Mouse (Mus musculus): ENCODE measurements around the gene Fhad1. TPM values are rescaled to one million over a fixed set of nuclear protein-coding genes. Genes with fewer than 3 reads are reported as not detected.

Gene Fhad1
- polyA plus RNA-seq, 1 experiment = 0.07 TPM

DNA sequence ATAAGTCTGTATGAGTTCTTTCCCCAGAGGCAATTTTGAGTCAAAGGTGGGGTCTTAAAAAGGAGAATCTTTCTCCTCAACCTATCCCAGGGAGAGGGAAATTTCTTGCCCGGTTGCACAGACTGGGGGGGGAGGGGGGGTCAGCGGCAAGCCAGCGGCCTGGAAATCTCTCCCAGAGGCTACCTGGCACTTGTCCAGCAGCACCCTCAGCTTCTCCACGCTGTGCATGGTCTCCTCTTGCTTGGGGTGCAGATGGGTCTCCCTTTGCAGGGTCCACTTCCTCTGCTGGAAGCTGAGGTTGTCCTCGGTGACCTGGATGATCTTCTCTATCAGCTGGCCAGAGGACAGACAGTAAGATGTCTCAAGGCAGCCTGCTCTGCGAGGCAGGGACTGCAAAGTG lies 61.0 kb downstream of the Fhad1 start:
- Histone ChIP-seq H3ac (ENCODE audit: control insufficient read depth, insufficient read length, low read depth) (no peak overlapping the region), H3K79me3 (ENCODE audit: low read depth) (no peaks in the 10 kb centered on the region), H3K79me2 (ENCODE audit: control insufficient read depth, insufficient read depth) (no peaks in the 10 kb centered on the region), H3K4me3 (ENCODE audit: insufficient read depth, poor library complexity, severe bottlenecking) (no peak overlapping the region), H3K27me3 (ENCODE audit: control insufficient read depth, insufficient read depth, insufficient read length) (peaks cover 12% of the 10 kb centered on the region), H3K36me3 (ENCODE audit: control insufficient read depth, insufficient read depth) (no peaks in the 10 kb centered on the region)
- TF ChIP-seq MAX (IDR thresholded peaks at IDR 0.05) = no peak
- TF ChIP-seq CTCF (IDR thresholded peaks at IDR 0.05; ENCODE audit: control insufficient read depth, insufficient read depth, insufficient read length) = no peak
- TF ChIP-seq MYOG (IDR thresholded peaks at IDR 0.05; ENCODE audit: control insufficient read depth, extremely low read depth, insufficient read length) = no peak
- TF ChIP-seq CEBPB (IDR thresholded peaks at IDR 0.05; ENCODE audit: low read depth) = no peak
- TF ChIP-seq FOSL1 (IDR thresholded peaks at IDR 0.05; ENCODE audit: insufficient read depth, low read length, poor library complexity, severe bottlenecking) = no peak
- no peak for TF ChIP-seq USF1 (IDR thresholded peaks at IDR 0.05; ENCODE audit: low read depth)
- TF ChIP-seq MYOD1 (IDR thresholded peaks at IDR 0.05; ENCODE audit: control insufficient read depth, insufficient read length, low read depth) = no peak

DNA sequence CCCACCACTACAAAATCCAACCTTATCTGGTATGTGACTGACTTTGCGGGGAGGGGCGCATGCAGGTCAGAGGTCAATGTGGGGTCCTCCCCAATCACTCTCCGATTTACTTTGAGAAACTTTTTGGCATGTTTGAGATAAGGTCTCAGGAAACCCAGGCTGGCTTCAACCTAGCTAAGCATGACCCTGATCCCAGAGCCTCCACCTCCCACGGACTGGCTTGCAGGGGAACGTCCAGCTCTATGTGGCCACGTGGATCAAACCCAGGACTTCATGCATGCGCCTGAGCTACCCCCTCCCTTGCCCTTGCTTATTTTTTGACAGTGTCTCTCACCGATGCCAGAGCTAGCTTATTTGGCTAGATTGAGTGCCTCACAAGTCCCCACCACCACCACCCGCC lies 61.6 kb downstream of the Fhad1 start:
- Histone ChIP-seq H3K79me2 (ENCODE audit: control insufficient read depth, insufficient read depth) (no peaks in the 10 kb centered on the region), H3K79me3 (ENCODE audit: low read depth) (no peaks in the 10 kb centered on the region), H3K4me3 (ENCODE audit: insufficient read depth, poor library complexity, severe bottlenecking) (no peak overlapping the region), H3K27me3 (ENCODE audit: control insufficient read depth, insufficient read depth, insufficient read length) (peaks cover 12% of the 10 kb centered on the region), H3K36me3 (ENCODE audit: control insufficient read depth, insufficient read depth) (no peaks in the 10 kb centered on the region), H3ac (ENCODE audit: control insufficient read depth, insufficient read length, low read depth) (no peak overlapping the region)
- no peak for TF ChIP-seq CEBPB (IDR thresholded peaks at IDR 0.05; ENCODE audit: low read depth)
- no peak for TF ChIP-seq MAX (IDR thresholded peaks at IDR 0.05)
- no peak for TF ChIP-seq CTCF (IDR thresholded peaks at IDR 0.05; ENCODE audit: control insufficient read depth, insufficient read depth, insufficient read length)
- no peak for TF ChIP-seq FOSL1 (IDR thresholded peaks at IDR 0.05; ENCODE audit: insufficient read depth, low read length, poor library complexity, severe bottlenecking)
- no peak for TF ChIP-seq MYOD1 (IDR thresholded peaks at IDR 0.05; ENCODE audit: control insufficient read depth, insufficient read length, low read depth)
- no peak for TF ChIP-seq MYOG (IDR thresholded peaks at IDR 0.05; ENCODE audit: control insufficient read depth, extremely low read depth, insufficient read length)
- no peak for TF ChIP-seq USF1 (IDR thresholded peaks at IDR 0.05; ENCODE audit: low read depth)

DNA sequence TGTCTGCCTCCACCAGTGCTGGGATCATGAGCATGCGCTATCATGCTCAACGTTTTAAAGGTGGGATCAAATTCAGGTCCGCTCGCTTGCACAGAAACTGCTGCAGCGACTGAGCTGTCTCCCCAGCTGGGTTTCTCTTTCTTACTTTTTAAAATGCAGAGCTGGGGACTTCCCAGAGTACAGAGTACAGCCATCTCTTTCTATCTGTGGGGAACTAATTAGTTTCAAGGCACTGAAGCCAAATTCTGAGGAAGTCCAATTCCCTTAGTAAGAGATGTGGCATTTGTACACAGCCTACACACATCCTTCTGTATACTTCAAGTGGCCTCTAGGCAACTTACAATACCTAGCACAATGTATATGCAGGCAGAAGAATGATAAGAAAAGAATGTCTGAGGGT lies 62.1 kb downstream of the Fhad1 start:
- Histone ChIP-seq H3ac (ENCODE audit: control insufficient read depth, insufficient read length, low read depth) (no peak overlapping the region), H3K4me3 (ENCODE audit: insufficient read depth, poor library complexity, severe bottlenecking) (no peak overlapping the region), H3K36me3 (ENCODE audit: control insufficient read depth, insufficient read depth) (no peaks in the 10 kb centered on the region), H3K79me3 (ENCODE audit: low read depth) (no peaks in the 10 kb centered on the region), H3K27me3 (ENCODE audit: control insufficient read depth, insufficient read depth, insufficient read length) (peaks cover 12% of the 10 kb centered on the region), H3K79me2 (ENCODE audit: control insufficient read depth, insufficient read depth) (no peaks in the 10 kb centered on the region)
- no peak for TF ChIP-seq MYOG (IDR thresholded peaks at IDR 0.05; ENCODE audit: control insufficient read depth, extremely low read depth, insufficient read length)
- TF ChIP-seq CTCF (IDR thresholded peaks at IDR 0.05; ENCODE audit: control insufficient read depth, insufficient read depth, insufficient read length) = no peak
- TF ChIP-seq FOSL1 (IDR thresholded peaks at IDR 0.05; ENCODE audit: insufficient read depth, low read length, poor library complexity, severe bottlenecking) = no peak
- no peak for TF ChIP-seq USF1 (IDR thresholded peaks at IDR 0.05; ENCODE audit: low read depth)
- TF ChIP-seq CEBPB (IDR thresholded peaks at IDR 0.05; ENCODE audit: low read depth) = no peak
- no peak for TF ChIP-seq MYOD1 (IDR thresholded peaks at IDR 0.05; ENCODE audit: control insufficient read depth, insufficient read length, low read depth)
- TF ChIP-seq MAX (IDR thresholded peaks at IDR 0.05) = no peak

DNA sequence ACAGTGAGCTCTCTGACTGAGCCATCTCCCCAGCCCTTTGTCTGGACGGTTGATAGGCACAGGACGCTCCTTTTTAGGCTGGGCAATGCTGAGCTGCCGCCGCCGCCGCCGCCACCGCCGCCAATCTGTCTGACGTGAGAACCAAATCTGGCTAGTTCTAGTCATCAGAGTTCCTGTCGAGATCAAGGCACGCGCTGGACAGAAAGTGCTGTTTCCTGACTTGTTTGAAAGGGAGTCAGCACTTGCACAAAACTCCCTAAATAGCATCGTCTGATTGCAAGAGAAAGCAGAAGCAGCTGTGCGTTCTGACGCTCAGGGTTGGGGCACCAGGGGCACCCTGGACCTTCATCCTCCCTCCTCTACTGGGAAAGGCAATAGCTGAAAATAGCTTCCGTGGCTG lies 62.8 kb downstream of the Fhad1 start:
- Histone ChIP-seq H3K79me2 (ENCODE audit: control insufficient read depth, insufficient read depth) (no peaks in the 10 kb centered on the region), H3K4me3 (ENCODE audit: insufficient read depth, poor library complexity, severe bottlenecking) (no peak overlapping the region), H3K27me3 (ENCODE audit: control insufficient read depth, insufficient read depth, insufficient read length) (peaks cover 12% of the 10 kb centered on the region), H3K79me3 (ENCODE audit: low read depth) (no peaks in the 10 kb centered on the region), H3ac (ENCODE audit: control insufficient read depth, insufficient read length, low read depth) (no peak overlapping the region), H3K36me3 (ENCODE audit: control insufficient read depth, insufficient read depth) (no peaks in the 10 kb centered on the region)
- TF ChIP-seq MAX (IDR thresholded peaks at IDR 0.05) = no peak
- no peak for TF ChIP-seq MYOD1 (IDR thresholded peaks at IDR 0.05; ENCODE audit: control insufficient read depth, insufficient read length, low read depth)
- no peak for TF ChIP-seq USF1 (IDR thresholded peaks at IDR 0.05; ENCODE audit: low read depth)
- no peak for TF ChIP-seq CEBPB (IDR thresholded peaks at IDR 0.05; ENCODE audit: low read depth)
- no peak for TF ChIP-seq MYOG (IDR thresholded peaks at IDR 0.05; ENCODE audit: control insufficient read depth, extremely low read depth, insufficient read length)
- TF ChIP-seq CTCF (IDR thresholded peaks at IDR 0.05; ENCODE audit: control insufficient read depth, insufficient read depth, insufficient read length) = no peak
- no peak for TF ChIP-seq FOSL1 (IDR thresholded peaks at IDR 0.05; ENCODE audit: insufficient read depth, low read length, poor library complexity, severe bottlenecking)

DNA sequence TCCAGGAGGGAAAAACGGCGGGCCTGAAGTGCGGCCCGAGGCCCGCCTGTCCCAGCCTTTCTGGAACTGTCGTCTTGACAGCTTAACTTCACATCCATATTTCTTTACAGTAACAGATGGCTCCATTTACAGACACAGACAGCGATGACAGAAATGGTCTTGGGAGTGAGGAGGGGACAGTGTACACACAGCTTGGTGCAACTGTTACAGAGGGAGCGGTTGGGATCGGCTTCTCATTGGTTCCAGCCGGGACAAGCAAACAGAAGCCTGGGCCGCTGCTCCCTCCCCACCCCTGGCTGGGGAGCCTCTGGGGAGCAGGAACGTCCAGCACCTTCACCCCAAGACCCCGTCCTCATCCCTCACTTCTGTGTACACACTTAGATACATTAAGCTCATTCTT lies 65.4 kb downstream of the Fhad1 start:
- no peak for TF ChIP-seq MYOG (IDR thresholded peaks at IDR 0.05; ENCODE audit: control insufficient read depth, extremely low read depth, insufficient read length)
- no peak for TF ChIP-seq CTCF (IDR thresholded peaks at IDR 0.05; ENCODE audit: control insufficient read depth, insufficient read depth, insufficient read length)
- no peak for TF ChIP-seq USF1 (IDR thresholded peaks at IDR 0.05; ENCODE audit: low read depth)
- no peak for TF ChIP-seq MAX (IDR thresholded peaks at IDR 0.05)
- TF ChIP-seq MYOD1 (IDR thresholded peaks at IDR 0.05; ENCODE audit: control insufficient read depth, insufficient read length, low read depth) = no peak
- no peak for TF ChIP-seq FOSL1 (IDR thresholded peaks at IDR 0.05; ENCODE audit: insufficient read depth, low read length, poor library complexity, severe bottlenecking)
- no peak for TF ChIP-seq CEBPB (IDR thresholded peaks at IDR 0.05; ENCODE audit: low read depth)
- H3K27me3 ChIP-seq (ENCODE audit: control insufficient read depth, insufficient read depth, insufficient read length) = peaks cover 11% of the 10 kb centered on the region
- H3K79me3 ChIP-seq (ENCODE audit: low read depth) = no peaks in the 10 kb centered on the region
- no peaks in the 10 kb centered on the region for H3K36me3 ChIP-seq (ENCODE audit: control insufficient read depth, insufficient read depth)
- H3K4me3 ChIP-seq (ENCODE audit: insufficient read depth, poor library complexity, severe bottlenecking) = no peak overlapping the region
- H3ac ChIP-seq (ENCODE audit: control insufficient read depth, insufficient read length, low read depth) = no peak overlapping the region
- no peaks in the 10 kb centered on the region for H3K79me2 ChIP-seq (ENCODE audit: control insufficient read depth, insufficient read depth)

DNA sequence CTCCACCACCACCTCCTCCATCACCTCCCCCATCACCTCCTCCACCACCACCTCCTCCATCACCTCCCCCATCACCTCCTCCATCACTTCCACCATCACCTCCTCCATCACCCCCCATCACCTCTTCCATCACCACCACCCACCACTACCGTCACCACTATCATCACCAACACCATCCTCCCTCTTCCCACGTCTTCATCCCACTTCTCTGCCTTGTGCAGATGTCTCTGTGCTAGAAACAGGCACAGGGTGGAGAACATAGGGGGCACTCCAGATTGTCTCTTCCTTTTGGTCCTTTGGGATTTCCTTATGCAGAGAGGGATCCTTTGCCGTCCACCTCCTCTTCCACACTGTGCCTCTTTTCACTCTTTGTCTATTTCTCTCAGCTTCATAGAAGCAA lies 66.1 kb downstream of the Fhad1 start:
- H3K79me2 ChIP-seq (ENCODE audit: control insufficient read depth, insufficient read depth) = no peaks in the 10 kb centered on the region
- H3K79me3 ChIP-seq (ENCODE audit: low read depth) = no peaks in the 10 kb centered on the region
- H3ac ChIP-seq (ENCODE audit: control insufficient read depth, insufficient read length, low read depth) = no peak overlapping the region
- H3K27me3 ChIP-seq (ENCODE audit: control insufficient read depth, insufficient read depth, insufficient read length) = peaks cover 5% of the 10 kb centered on the region
- H3K4me3 ChIP-seq (ENCODE audit: insufficient read depth, poor library complexity, severe bottlenecking) = no peak overlapping the region
- H3K36me3 ChIP-seq (ENCODE audit: control insufficient read depth, insufficient read depth) = no peaks in the 10 kb centered on the region
- TF ChIP-seq MYOG (IDR thresholded peaks at IDR 0.05; ENCODE audit: control insufficient read depth, extremely low read depth, insufficient read length) (no peak), CTCF (IDR thresholded peaks at IDR 0.05; ENCODE audit: control insufficient read depth, insufficient read depth, insufficient read length) (no peak), USF1 (IDR thresholded peaks at IDR 0.05; ENCODE audit: low read depth) (no peak), FOSL1 (IDR thresholded peaks at IDR 0.05; ENCODE audit: insufficient read depth, low read length, poor library complexity, severe bottlenecking) (no peak), MAX (IDR thresholded peaks at IDR 0.05) (no peak), CEBPB (IDR thresholded peaks at IDR 0.05; ENCODE audit: low read depth) (no peak), MYOD1 (IDR thresholded peaks at IDR 0.05; ENCODE audit: control insufficient read depth, insufficient read length, low read depth) (no peak)

Data from C2C12 (cell line).